Mouse (Mus musculus) kidney, adult 18-20 months (tissue): ENCODE measurements at regions not wholly inside any gene's neighbourhood (a gene's known extent, or its start where the extent isn't known, plus 50 kb on each side); places are given as distances from the start of the nearest gene placed in this dataset.

Experiments used
- DNase-seq: peaks from one replicate; pipeline ENCODE4 v3.0.0; 2021

DNA sequence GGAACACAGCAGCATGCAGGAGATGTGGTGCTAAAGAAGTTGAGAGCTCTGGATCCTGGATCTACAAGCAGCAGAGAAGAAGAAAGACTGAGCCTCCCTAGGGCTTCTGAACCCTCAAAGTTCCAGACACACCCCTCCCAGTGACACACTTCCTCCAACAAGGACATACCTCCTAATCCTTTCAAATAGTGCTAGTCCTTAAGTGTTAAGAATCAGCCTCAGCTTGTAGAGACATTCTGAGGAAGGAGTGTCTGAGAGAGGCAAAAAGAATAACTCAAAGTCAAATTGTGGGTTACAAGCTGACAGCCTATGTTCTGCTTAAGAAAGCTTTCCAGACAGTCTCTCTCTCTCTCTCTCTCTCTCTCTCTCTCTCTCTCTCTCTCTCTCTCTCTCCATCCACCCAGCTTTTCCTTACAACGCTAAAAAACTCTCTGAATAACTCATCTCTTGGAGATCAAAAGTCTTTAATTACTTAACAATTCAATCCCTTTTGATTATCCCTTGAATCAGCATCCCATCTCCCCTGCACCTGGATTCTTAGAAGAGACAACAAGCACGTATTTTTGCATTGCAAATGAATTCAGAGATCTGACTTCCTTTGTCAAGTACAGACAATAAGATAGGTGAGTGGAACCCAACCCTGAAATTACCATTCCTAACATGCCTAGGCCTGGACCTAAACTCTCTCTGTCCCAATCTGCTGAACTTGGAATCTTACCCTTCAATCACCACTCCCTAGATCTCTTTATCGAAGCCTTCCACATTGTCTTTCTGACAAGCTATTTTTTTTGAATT, 285.7 kb downstream of the Rnf152 start:
- no peak for DNase-seq

DNA sequence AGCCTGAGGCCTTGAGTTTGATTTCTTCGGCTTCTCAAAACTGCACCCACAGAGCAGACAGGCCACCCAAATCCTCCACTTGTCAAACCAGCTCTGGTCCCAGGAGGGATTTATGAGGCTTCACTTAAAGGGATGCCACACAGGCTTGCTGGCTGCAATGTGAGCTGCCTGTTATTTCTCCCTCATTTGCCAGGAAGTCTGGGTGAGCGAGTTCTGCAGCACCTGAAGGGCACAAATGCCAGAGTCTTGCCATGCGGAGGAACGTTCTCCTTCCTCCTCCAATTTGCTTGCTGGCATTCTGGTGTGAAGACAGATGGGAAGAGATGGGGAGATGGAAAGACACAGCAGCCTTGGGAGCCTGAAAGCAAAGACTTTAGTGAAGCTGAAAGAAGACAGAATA, 288.6 kb downstream of the Rnf152 start:
- no peak for DNase-seq

DNA sequence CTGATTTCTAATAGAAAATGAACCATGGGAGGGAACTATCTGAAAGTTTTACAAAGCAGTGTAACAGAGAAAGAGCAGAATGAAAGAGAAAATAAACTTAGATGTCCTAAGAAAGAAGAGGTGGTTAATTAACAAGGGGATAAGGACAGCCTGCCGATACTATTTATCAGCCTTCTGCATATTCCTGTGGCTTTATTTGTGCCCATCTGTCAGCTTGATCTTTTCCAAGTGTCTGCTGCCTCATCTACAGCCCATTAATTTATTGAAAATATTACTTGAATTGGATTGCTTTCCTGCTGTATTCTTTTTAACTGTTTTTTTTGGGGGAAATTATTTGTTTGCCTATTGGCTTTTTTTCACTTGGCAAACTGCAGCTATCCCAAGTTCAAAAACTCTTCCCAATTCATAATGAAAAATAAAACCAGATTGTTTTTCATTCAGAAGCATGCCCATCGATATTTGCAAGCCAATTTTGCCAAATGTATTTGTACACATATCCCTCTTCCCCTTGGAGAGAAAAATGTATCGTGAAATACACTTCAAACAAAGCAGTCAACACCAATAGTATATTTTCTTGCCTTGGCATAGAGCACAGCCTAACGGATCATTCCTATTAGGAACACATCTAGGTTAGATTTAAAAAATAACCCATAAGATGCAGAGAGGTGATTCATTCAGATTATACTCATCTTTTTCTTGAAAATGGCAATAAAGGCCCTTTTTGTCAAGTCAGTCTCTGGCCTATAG, 289.3 kb downstream of the Rnf152 start:
- DNase-seq = no peak

DNA sequence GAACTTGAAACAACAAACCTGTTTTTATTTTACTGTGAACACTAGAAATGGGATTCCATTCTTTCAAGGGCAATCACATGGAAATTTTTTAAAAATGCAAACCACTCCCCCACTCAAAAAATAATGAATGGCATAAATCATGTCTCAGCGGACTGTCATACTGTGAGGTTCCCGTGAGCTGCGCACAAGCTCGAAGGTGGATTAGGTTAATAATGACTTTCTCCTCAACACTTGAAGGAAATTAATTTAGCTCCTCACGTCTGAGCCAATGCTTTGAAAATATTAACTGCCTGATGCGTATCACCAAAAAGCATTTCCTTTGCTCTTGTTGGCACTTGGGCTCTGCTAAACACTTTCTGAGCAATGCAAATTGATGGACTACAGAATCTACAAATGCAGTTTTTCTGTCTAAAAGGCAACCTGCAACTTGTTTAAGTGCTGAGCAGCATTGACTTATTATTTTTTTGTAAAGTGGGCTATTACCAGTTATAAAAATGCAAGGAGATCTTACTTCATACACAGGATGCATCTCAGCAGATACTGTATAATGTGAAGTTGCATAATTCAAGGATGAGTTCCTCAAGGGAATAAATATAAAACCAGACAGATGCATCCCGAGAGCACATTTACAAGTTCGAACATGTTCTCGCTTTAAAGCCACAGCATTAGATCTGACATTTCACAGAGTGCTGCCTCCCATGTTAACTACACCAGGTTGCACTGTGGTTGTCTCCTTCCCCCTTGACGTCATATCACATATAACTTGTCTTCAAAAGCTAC, 282.4 kb downstream of the Cdh20 start:
- no peak for DNase-seq
